Mouse (Mus musculus) common myeloid progenitor, adult 5-6 weeks (primary cell): ENCODE measurements around the gene Stfa1. TPM values are rescaled to one million over a fixed set of nuclear protein-coding genes. Genes with fewer than 3 reads are reported as not detected.
A peak's percentile ranks its signal among the peaks of the same experiment; 100 is the strongest.
"Not testable (repeated sequence)": the region's sequence is repeated elsewhere in the genome, so short reads cannot be mapped to it uniquely, and the experiment has no call there.

Experiments used
- ATAC-seq: replicated peaks from 2 replicates; pipeline ENCODE4 v1.8.0; 2016; ENCODE audit warnings: low read depth, mild to moderate bottlenecking, moderate TSS enrichment, inconsistent platforms; ENCODE audit not compliant: poor library complexity, severe bottlenecking
- total RNA-seq: library from RNA; stranded (forward); fragments of 200-1000, 187-1606 nt; gene quantifications from 2 replicates; pipeline ENCODE4 v1.2.3, GENCODE M21; 2017

Gene Stfa1
- total RNA-seq: 0.69 TPM in 1 of 2 replicates, not detected in the other

DNA sequence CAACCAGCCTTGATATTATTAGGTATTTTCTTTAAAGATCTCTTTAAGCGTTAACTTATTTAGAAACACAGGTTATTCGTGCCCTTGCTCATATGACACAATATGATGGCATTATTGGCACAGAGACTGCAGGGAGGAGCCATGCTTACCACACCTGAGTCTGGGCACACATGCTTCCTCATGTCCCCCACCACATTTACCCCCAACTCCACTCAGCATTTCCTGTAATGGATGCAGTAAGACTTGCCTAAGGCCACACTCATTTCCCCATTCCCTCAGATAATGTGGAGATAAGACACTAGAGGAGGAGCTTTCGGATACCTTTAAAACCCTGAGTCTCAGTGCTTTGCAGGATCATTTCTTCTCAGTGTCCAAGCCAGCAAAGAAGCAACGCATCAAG is at the start of gene Stfa1:
Gene Stfa1, plus strand, starts transcription at position 156 of the 400 bp plus-strand sequence.
- not testable (repeated sequence) for ATAC-seq

- ATAC-seq: peak; percentile 60; the same call in 1 of the 2 replicates
Measured at GRCm38 (mm10) chr16:36260585-36260984, 16.2 kb upstream of the Stfa1 start.

- no peak for ATAC-seq
Measured at GRCm38 (mm10) chr16:36289140-36289539, 12.4 kb downstream of the Stfa1 start.

GRCm38 (mm10) chr16:36307631-36308030 is 30.9 kb downstream of the Stfa1 start:
- no peak for ATAC-seq

GRCm38 (mm10) chr16:36316111-36316510 is 39.4 kb downstream of the Stfa1 start:
- ATAC-seq: not testable (repeated sequence)

- no peak for ATAC-seq
Measured at GRCm38 (mm10) chr16:36319286-36319685, 42.5 kb downstream of the Stfa1 start.

DNA sequence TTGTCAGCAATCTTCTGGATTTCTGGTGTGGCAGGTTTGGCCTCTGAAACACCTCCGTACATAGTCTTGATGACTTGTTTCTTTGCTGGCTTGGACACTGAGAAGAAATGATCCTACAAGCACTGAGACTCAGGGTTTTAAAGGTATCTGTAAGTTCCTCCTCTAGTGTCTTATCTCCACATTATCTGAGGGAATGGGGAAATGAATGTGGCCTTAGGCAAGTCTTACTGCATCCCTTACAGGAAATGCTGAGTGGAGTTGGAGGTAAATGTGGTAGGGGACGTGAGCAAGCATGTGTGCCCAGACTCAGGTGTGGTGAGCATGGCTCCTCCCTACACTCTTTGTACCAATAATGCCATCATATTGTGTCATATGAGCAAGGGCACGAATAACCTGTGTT is 57.5 kb downstream of the Stfa1 start, which contains the start of gene BC117090:
Gene BC117090, minus strand, starts transcription at position 101 of the 400 bp plus-strand sequence.
- no peak for ATAC-seq

Other genes with a start within 250 kb of the Stfa1 start
- 8.1 and 11.0 TPM in 2 replicates for gene Wdr5b, start 235.8 kb upstream of the Stfa1 start, total RNA-seq
- gene Fam162a, start 205.4 kb upstream of the Stfa1 start, total RNA-seq: 111 and 118 TPM in 2 replicates
- 148 and 156 TPM in 2 replicates for gene Ccdc58, start 205.3 kb upstream of the Stfa1 start, total RNA-seq
- not detected in 2 replicates for gene Csta1, start 145.7 kb upstream of the Stfa1 start, total RNA-seq
- gene Stfa2l1, start 120.1 kb upstream of the Stfa1 start, total RNA-seq: not detected in 2 replicates
- 0.55 TPM in 1 of 2 replicates, not detected in the other for gene Gm5483, start 92.7 kb upstream of the Stfa1 start, total RNA-seq
- not detected in 2 replicates for gene Gm5416, start 66.5 kb upstream of the Stfa1 start, total RNA-seq
- gene 2010005H15Rik, start 55.5 kb upstream of the Stfa1 start, total RNA-seq: not detected in 2 replicates
- gene BC117090, start 57.4 kb downstream of the Stfa1 start, total RNA-seq: not detected in 2 replicates
- not detected in 2 replicates for gene BC100530, start 90.8 kb downstream of the Stfa1 start, total RNA-seq
- not detected in 2 replicates for gene Stfa2, start 131.5 kb downstream of the Stfa1 start, total RNA-seq
- not detected in 2 replicates for gene Stfa3, start 178.4 kb downstream of the Stfa1 start, total RNA-seq